Mouse (Mus musculus) C2C12 (cell line): ENCODE results near the gene Sprr2a3.
"Not testable (repeated sequence)": the region's sequence is repeated elsewhere in the genome, so short reads cannot be mapped to it uniquely, and the experiment has no call there.

Experiments used
- CEBPB ChIP-seq: IDR thresholded peaks from one replicate; pipeline ENCODE4 v1.6.1; 2011; ENCODE audit warnings: low read depth, mild to moderate bottlenecking, control low read depth, moderate library complexity
- CTCF ChIP-seq: IDR thresholded peaks from one replicate; pipeline ENCODE4 v1.5.1; 2011; ENCODE audit not compliant: control insufficient read depth, insufficient read depth, insufficient read length
- FOSL1 ChIP-seq: IDR thresholded peaks from one replicate; pipeline ENCODE4 v1.8.0; 2011; ENCODE audit warnings: mild to moderate bottlenecking, low read length; ENCODE audit not compliant: poor library complexity, insufficient read depth, severe bottlenecking
- MAX ChIP-seq: IDR thresholded peaks from one replicate; pipeline ENCODE4 v1.6.1; 2011; ENCODE audit warnings: mild to moderate bottlenecking, control low read depth
- MYOG ChIP-seq: IDR thresholded peaks from one replicate; pipeline ENCODE4 v1.6.1; 2011; ENCODE audit not compliant: control insufficient read depth, insufficient read length; ENCODE audit errors: extremely low read depth
- USF1 ChIP-seq: IDR thresholded peaks from one replicate; pipeline ENCODE4 v1.6.1; 2011; ENCODE audit warnings: low read depth, mild to moderate bottlenecking, control low read depth, moderate library complexity

- not testable (repeated sequence) for TF ChIP-seq CTCF, CEBPB, FOSL1, USF1, MYOG, MAX
Observed at GRCm38 (mm10) chr3:92250450-92250849, 34.8 kb upstream of the Sprr2a3 start.
